ENCODE assay signal across 20 mouse cellular contexts in the genomic region with DNA sequence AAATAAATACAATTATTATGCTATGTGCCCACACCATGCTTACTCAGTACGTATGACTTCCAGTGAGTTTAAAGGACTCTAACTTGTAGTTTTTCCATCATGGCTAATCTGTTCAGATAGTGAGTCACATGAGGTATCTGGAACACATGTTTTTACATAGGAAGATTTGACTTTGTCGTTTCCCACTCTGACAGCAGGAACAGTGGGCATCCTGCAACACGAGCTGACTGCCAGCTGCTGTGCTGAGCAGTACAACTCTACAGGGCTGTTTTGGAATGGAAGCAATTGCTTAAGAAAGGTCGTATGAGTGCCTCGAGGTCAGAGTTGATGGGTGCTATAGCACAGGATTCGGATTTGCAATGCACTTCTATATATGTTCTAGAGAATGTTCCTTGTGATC.
DNase-seq lines count a peak whose midpoint lies in the region; ATAC-seq lines count a peak whose summit lies in the region.
"Had no signal": no experiment of that assay in that cellular context is flagged by ENCODE, and none has a peak within 500 bp of the region (broad histone marks: within the 10 kb centered on the region; RNA-seq: fewer than 3 reads in every experiment).

No protein-coding gene starts in this region.

- 0 out of 2 replicates have a peak, but pooled peaks cover 3% of the 10 kb centered on the region for H3K36me3 ChIP-seq in heart, embryonic 11.5 days (ENCODE audit: control insufficient read depth, insufficient read depth, low read length)
- H3K36me3 ChIP-seq in heart, embryonic 16.5 days (ENCODE audit: control insufficient read depth, insufficient read depth), result no peaks in the 10 kb centered on the region; the same call in 1 of the 2 replicates
- H3K36me3 ChIP-seq in heart, embryonic 12.5 days, result peaks cover 26% of the 10 kb centered on the region
- H3K36me3 ChIP-seq in limb, embryonic 10.5 days, result peaks cover 62% of the 10 kb centered on the region

- H3K27me3 ChIP-seq in heart, embryonic 11.5 days (ENCODE audit: control insufficient read depth, insufficient read depth, low read length), result no peaks in the 10 kb centered on the region
- H3K27me3 ChIP-seq in heart, embryonic 16.5 days (ENCODE audit: control insufficient read depth, insufficient read depth, low read length), result no peaks in the 10 kb centered on the region
- no peaks in the 10 kb centered on the region for H3K27me3 ChIP-seq in heart, embryonic 12.5 days (replicated peaks)
- H3K27me3 ChIP-seq in limb, embryonic 10.5 days (ENCODE audit: low read depth, poor library complexity, severe bottlenecking), result no peaks in the 10 kb centered on the region
- H3K27me3 ChIP-seq: CH12.LX; embryonic facial prominence, embryonic 13.5 days; forebrain, embryonic 12.5 days; Patski had no signal

- ATAC-seq in heart, embryonic 11.5 days (replicated peaks; ENCODE audit: insufficient number of reproducible peaks, low FRiP score, low TSS enrichment), result no peak
- 0 out of 2 replicates have a peak, but pooled peaks have one; percentile 24 for ATAC-seq in heart, embryonic 16.5 days (replicated peaks; ENCODE audit: extremely low read depth, insufficient read depth, low FRiP score)
- ATAC-seq in heart, embryonic 12.5 days (ENCODE audit: insufficient number of reproducible peaks, low FRiP score), result no peak
- ATAC-seq: activated CD4-positive, CD25-positive, alpha-beta regulatory T cell, adult 4 months; forebrain, embryonic 16.5 days; intestine, embryonic 16.5 days; Patski had no signal

- no peak overlapping the region for H3K4me3 ChIP-seq in heart, embryonic 11.5 days (ENCODE audit: low read depth, low read length)
- H3K4me3 ChIP-seq in heart, embryonic 16.5 days (ENCODE audit: low read length), result no peak overlapping the region
- H3K4me3 ChIP-seq in heart, embryonic 12.5 days, result no peak overlapping the region
- H3K4me3 ChIP-seq in limb, embryonic 10.5 days, result no peak overlapping the region
- H3K4me3 ChIP-seq: embryonic facial prominence, embryonic 13.5 days; forebrain, embryonic 12.5 days had no signal

- H3K4me1 ChIP-seq in heart, embryonic 11.5 days (ENCODE audit: control insufficient read depth, insufficient read depth, low read length), result peaks cover 36% of the 10 kb centered on the region
- H3K4me1 ChIP-seq in heart, embryonic 16.5 days (ENCODE audit: control insufficient read depth, insufficient read depth, low read length), result peaks cover 49% of the 10 kb centered on the region
- peaks cover 54% of the 10 kb centered on the region for H3K4me1 ChIP-seq in heart, embryonic 12.5 days (replicated peaks)
- H3K4me1 ChIP-seq in limb, embryonic 10.5 days, result no peaks in the 10 kb centered on the region
- H3K4me1 ChIP-seq: embryonic facial prominence, embryonic 13.5 days; forebrain, embryonic 12.5 days had no signal

- WGBS in heart, embryonic 11.5 days (ENCODE audit: insufficient replicate concordance), result 59% methylated on average over 6 of the region's 6 CpGs
- WGBS in heart, embryonic 16.5 days, result 49% methylated on average over 6 of the region's 6 CpGs
- WGBS in heart, embryonic 12.5 days, result 53% methylated on average over 6 of the region's 6 CpGs
- 88% methylated on average over 6 of the region's 6 CpGs for WGBS in limb, embryonic 10.5 days

- H3K27ac ChIP-seq in heart, embryonic 11.5 days (ENCODE audit: low read depth, low read length), result 0 out of 2 replicates have a peak overlapping the region, but pooled peaks have one; percentile 85
- peak overlapping the region; percentile 96 for H3K27ac ChIP-seq in heart, embryonic 16.5 days (ENCODE audit: low read length)
- H3K27ac ChIP-seq in heart, embryonic 12.5 days (ENCODE audit: poor library complexity, severe bottlenecking), result no peak overlapping the region
- H3K27ac ChIP-seq in limb, embryonic 10.5 days, result no peak overlapping the region
- H3K27ac ChIP-seq: embryonic facial prominence, embryonic 13.5 days; forebrain, embryonic 12.5 days; hindbrain, embryonic 14.5 days had no signal

- no peak for DNase-seq in heart, adult 8-10 months (ENCODE audit: low spot score)
- peak; percentile 3 for DNase-seq in limb, embryonic 10.5 days (ENCODE audit: low spot score)
- no peak for DNase-seq in gastrocnemius, postnatal 36 days
- DNase-seq: adrenal gland, postnatal 14 days; cerebellum, adult 18-20 months; cerebellum, adult 9-11 months; cerebellum, postnatal 36 days; gastrocnemius, postnatal 10 days; kidney, adult 2 months had no signal

- H3K9ac ChIP-seq in heart, embryonic 11.5 days (ENCODE audit: low read depth, low read length), result no peak overlapping the region
- H3K9ac ChIP-seq in heart, embryonic 16.5 days (ENCODE audit: low read length), result no peak overlapping the region
- no peak overlapping the region for H3K9ac ChIP-seq in heart, embryonic 12.5 days
- H3K9ac ChIP-seq: embryonic facial prominence, embryonic 13.5 days; forebrain, embryonic 12.5 days; hindbrain, embryonic 14.5 days had no signal

- no peak overlapping the region for H3K4me2 ChIP-seq in heart, embryonic 11.5 days
- no peak overlapping the region for H3K4me2 ChIP-seq in heart, embryonic 16.5 days (ENCODE audit: low read depth, low read length)
- no peak overlapping the region for H3K4me2 ChIP-seq in heart, embryonic 12.5 days
- H3K4me2 ChIP-seq: embryonic facial prominence, embryonic 13.5 days; forebrain, embryonic 12.5 days; hindbrain, embryonic 14.5 days had no signal

- H3K9me3 ChIP-seq in heart, embryonic 11.5 days (replicated peaks; ENCODE audit: control insufficient read depth, low read length), result no peaks in the 10 kb centered on the region
- no peaks in the 10 kb centered on the region for H3K9me3 ChIP-seq in heart, embryonic 16.5 days (replicated peaks; ENCODE audit: control insufficient read depth, low read length)
- no peaks in the 10 kb centered on the region for H3K9me3 ChIP-seq in heart, embryonic 12.5 days (replicated peaks)
- H3K9me3 ChIP-seq in limb, embryonic 10.5 days (replicated peaks), result no peaks in the 10 kb centered on the region
- H3K9me3 ChIP-seq: embryonic facial prominence, embryonic 13.5 days; forebrain, embryonic 12.5 days had no signal

- intact Hi-C loops in gastrocnemius, postnatal 36 days (cut with DNase I), result no loop called here

Comparison
In these comparisons a context has a peak if more than half of its experiments do, and no peak if none do; other contexts are left out.
1. H3K27ac ChIP-seq: peak in heart, embryonic 11.5 days (single experiment) and heart, embryonic 16.5 days (single experiment); none in heart, embryonic 12.5 days (single experiment) and limb, embryonic 10.5 days (single experiment).